Mouse (Mus musculus) stomach, postnatal 0 days (tissue): ENCODE data around the gene Rer1.

Source experiments
- CTCF ChIP-seq: IDR thresholded peaks from 2 replicates; pipeline ENCODE4 v1.5.1; 2016; ENCODE audit warnings: antibody characterized with exemption, low read depth, mild to moderate bottlenecking, moderate library complexity
- EP300 ChIP-seq: optimal IDR thresholded peaks from 2 replicates; pipeline ENCODE3; 2016; ENCODE audit warnings: antibody characterized with exemption

GRCm38 (mm10) chr4:155128411-155128810 lies 42.2 kb upstream of the Rer1 start:
- TF ChIP-seq CTCF = no peak
- no peak for TF ChIP-seq EP300
